Mouse (Mus musculus) kidney, embryonic 16.5 days (tissue): ENCODE data around the gene Cenps. TPM values are rescaled to one million over a fixed set of nuclear protein-coding genes. Genes with fewer than 3 reads are reported as not detected.

ENCODE experiments used
- polyA plus RNA-seq: library from polyadenylated mRNA; unstranded; fragments of >200 nt; fragmentation: Nextera tagmentation; extraction: Ambion mirVana; gene quantifications from 2 replicates; pipeline ENCODE4 v1.2.1, GENCODE M21; 2015

Gene Cenps
- polyA plus RNA-seq, 1 experiment from 2014 or later: 34.0 TPM

Other genes with a start within 250 kb of the Cenps start
- 65.0 and 67.3 TPM in 2 replicates for gene Pex14, start 37.8 kb downstream of the Cenps start, polyA plus RNA-seq
- gene Dffa, start 33.5 kb downstream of the Cenps start, polyA plus RNA-seq: 39.0 and 40.2 TPM in 2 replicates
- gene Cort, start 10.9 kb downstream of the Cenps start, polyA plus RNA-seq: 0.27 and 0.41 TPM in 2 replicates
- gene Pgd, start 29.1 kb upstream of the Cenps start, polyA plus RNA-seq: 142 and 146 TPM in 2 replicates
- 25.7 and 29.9 TPM in 2 replicates for gene Kif1b, start 170.1 kb upstream of the Cenps start, polyA plus RNA-seq